Mouse (Mus musculus) right cerebral cortex, postnatal 4 days (tissue): Measurements from ENCODE around the gene Kif13a.

Experiments used
- DNase-seq: peaks from one replicate; pipeline ENCODE4 v3.0.0-alpha.2; 2022

The Kif13a gene

DNA sequence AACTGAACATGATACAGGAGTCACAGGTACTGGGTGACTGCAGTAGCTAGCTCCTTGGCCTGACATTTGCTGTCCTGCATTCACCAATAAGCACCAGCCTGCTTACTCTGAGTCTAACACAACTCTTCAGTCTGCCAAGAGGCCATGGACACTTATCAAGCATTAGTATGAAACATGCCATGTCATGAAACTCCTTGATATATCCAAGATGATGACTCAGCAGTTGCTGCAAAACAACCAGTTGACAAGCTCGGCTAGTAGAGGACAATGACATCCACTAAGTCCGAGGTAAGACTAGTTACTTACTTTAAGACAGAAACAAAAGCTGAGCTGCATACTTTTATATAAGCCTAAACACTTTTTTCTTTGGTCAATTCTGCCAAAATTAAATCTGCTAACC, 204.4 kb downstream of the Kif13a start:
- no peak for DNase-seq

GRCm38 (mm10) chr13:46724371-46724770, 205.3 kb downstream of the Kif13a start:
- DNase-seq = no peak

DNA sequence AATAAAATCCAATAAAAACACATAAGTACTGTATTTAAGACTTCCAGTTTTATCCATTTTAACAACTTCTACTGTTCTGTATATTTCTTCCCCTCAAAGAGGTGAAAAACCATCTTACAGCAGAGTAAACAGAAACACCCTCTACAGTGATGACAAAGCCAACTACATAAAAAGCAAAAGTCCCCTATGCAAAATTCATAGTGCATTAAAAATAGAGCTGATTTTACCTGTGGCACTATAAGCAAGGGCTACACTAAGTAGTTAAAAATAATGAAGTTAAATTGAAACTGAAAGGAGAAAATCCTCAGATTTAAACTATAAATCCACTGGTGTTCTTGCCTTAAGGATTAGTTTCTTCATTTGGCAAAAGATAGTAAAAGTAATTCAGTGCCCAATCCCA, 208.7 kb downstream of the Kif13a start:
- DNase-seq = no peak

GRCm38 (mm10) chr13:46718893-46719400, 210.7 kb downstream of the Kif13a start:
- DNase-seq = no peak

GRCm38 (mm10) chr13:46715976-46716639, 213.6 kb downstream of the Kif13a start:
- no peak for DNase-seq

- no peak for DNase-seq
These were observed 216.2 kb downstream of the Kif13a start for GRCm38 (mm10) chr13:46713486-46713885.

DNA sequence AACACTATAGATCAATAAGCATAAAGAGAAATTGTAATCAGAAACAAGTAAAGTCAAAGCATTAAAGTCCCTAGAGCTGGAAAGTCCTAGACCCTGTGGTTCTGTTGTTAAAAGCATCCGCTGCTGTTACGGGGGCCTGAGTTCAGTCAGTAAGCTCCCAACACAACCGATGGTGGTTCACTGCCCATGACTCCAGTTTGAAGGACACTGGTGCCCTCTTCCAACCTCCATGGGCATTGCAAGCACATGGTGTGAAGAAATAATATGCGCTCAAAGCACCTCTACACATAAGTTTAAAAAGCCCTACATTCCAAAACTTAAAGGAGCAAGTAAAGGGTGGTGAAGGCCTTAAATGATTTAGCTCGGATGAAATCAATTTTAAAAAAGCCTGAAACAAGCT, 226.5 kb downstream of the Kif13a start:
- no peak for DNase-seq

GRCm38 (mm10) chr13:46701486-46701885, 228.2 kb downstream of the Kif13a start:
- DNase-seq = no peak

DNA sequence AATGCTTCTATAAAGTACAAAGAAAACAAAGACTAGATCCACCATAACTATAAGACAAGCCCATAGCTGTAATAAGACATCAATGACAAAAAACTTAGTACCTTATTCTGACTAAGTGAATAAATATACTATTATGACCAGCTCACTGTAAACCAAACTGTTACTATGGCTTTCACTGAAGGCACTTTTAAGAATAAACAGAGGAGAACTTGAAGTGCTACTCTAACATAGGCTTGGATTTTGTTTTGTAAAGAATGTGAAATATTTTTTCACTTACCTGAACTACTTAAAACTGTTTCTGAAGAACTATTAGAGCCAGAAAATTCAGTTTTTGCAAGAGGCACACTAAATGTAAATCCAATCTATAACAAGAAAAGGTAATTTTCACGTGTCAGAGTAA, 230.3 kb downstream of the Kif13a start:
- DNase-seq = no peak
